Mouse (Mus musculus): ENCODE data around the gene Calhm2. TPM values are rescaled to one million over a fixed set of nuclear protein-coding genes. Genes with fewer than 3 reads are reported as not detected.

Calhm2 gene
- polyA plus RNA-seq, 1 experiment from 2014 or later, result 5.2 TPM

DNA sequence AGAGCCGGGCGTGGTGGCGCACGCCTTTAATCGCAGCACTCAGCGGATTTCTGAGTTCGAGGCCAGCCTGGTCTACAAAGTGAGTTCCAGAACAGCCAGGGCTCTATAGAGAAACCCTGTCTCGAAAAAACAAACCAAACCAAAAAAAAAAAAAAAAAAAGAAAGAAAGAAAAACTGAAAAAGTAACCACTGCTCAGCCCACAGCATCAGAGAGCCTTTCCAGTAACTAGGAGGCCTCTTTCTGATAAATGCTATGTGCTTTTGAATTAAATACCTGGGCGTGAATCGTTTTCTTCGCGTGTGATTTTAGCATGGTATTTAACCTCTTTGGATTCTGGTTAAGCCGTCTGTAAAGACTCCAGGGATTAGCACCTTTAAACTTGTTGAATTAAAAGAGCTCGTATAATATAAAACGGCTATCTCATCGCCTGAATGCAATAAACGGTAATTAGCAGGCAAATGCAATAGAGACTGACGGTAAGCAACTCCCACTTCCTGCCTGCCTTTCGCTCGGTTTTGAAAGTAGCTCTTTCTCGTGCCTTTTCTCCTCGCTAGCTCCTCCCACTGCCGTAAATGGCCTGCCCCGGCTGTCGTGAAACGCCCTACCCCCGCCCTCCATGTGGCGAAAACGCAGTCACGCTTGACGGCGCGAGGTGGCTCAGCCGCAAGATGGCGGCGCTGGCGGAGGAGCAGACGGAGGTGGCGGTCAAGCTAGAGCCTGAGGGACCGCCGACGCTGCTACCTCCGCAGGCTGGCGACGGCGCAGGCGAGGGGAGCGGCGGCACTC lies 70.8 kb downstream of the Calhm2 start, which contains the start of gene Taf5:
Gene Taf5 (plus strand): TSS at position 651 of the 787 bp plus-strand sequence.
- Histone ChIP-seq H3K36me3 (peaks cover 22% of the 10 kb centered on the region), H3K27ac (replicated peaks) (peak within 1 kb of the TSS; percentile 90), H3K4me3 (peak within 1 kb of the TSS; percentile 96), H3K9ac (peak within 1 kb of the TSS; percentile 97), H3K4me2 (peak within 1 kb of the TSS; percentile 88), H3K4me1 (peaks cover 17% of the 10 kb centered on the region), H3K9me3 (no peaks in the 10 kb centered on the region), H3K27me3 (replicated peaks) (no peaks in the 10 kb centered on the region)
- ATAC-seq (ENCODE audit: extremely low read depth, insufficient number of reproducible peaks, low FRiP score, low TSS enrichment), result peak; percentile 69; the same call in 1 of the 2 replicates
- WGBS, result 10% methylated on average over 49 of the region's 49 CpGs

DNA sequence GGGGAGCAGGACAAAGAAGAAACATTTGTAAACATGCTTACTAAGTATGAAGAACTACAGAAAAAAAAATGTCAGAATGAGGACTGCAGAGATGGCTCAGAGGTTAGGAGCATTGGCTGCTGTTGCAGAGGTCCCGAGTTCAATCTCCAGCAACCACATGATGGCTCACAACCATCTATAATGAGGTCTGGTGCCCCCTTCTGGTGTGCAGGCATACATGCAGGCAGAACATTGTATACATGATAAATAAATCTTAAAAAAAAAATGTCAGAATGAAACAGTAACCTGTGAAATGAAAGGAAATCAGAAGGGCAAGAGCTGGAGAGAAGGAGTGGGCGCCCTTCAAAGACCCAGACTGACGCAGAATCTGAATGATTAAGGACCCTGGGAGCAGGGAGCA lies 72.2 kb downstream of the Calhm2 start:
- Histone ChIP-seq H3K27ac (replicated peaks) (no peak overlapping the region), H3K27me3 (replicated peaks) (no peaks in the 10 kb centered on the region), H3K9me3 (no peaks in the 10 kb centered on the region), H3K4me2 (no peak overlapping the region), H3K36me3 (peaks cover 7% of the 10 kb centered on the region), H3K4me3 (no peak overlapping the region), H3K9ac (no peak overlapping the region), H3K4me1 (peaks cover 17% of the 10 kb centered on the region)
- no peak for ATAC-seq (ENCODE audit: extremely low read depth, insufficient number of reproducible peaks, low FRiP score, low TSS enrichment)
- WGBS, result 81% methylated on average over 3 of the region's 3 CpGs

DNA sequence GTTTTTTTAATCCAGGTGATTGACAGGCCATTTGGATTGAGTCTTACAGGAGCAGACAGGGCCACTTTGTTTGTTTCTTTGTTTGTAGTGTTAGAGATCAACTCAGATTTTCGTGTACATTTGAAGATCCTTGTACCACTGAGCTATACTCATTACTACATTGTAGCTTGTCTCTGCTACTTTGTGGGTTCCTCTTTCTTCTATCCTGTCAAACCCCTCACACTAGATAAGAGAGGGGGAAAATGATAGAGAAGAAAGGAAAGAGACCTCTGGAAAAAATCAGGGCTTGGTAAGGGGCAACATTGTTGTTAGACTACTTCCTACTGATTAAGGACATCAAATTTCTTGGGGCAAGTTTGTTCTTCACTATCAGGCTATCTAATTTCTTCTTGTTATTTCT lies 80.4 kb downstream of the Calhm2 start:
- H3K9me3 ChIP-seq, result no peaks in the 10 kb centered on the region
- H3K4me3 ChIP-seq, result no peak overlapping the region
- no peak overlapping the region for H3K9ac ChIP-seq
- H3K36me3 ChIP-seq, result no peaks in the 10 kb centered on the region
- no peak for ATAC-seq (ENCODE audit: extremely low read depth, insufficient number of reproducible peaks, low FRiP score, low TSS enrichment)
- H3K4me2 ChIP-seq, result no peak overlapping the region
- WGBS, result 67% methylated on average over 1 of the region's 1 CpGs
- no peak overlapping the region for H3K27ac ChIP-seq (replicated peaks)
- H3K4me1 ChIP-seq, result no peaks in the 10 kb centered on the region
- H3K27me3 ChIP-seq (replicated peaks), result no peaks in the 10 kb centered on the region

Other genes with a start within 250 kb of the Calhm2 start
- gene Ina, start 123.6 kb downstream of the Calhm2 start, polyA plus RNA-seq (2015; fragmentation: Nextera tagmentation; extraction: Ambion mirVana), result 0.52 and 0.74 TPM in 2 replicates
- 102 and 124 TPM in 2 replicates for gene Nt5c2, start 123.1 kb downstream of the Calhm2 start, polyA plus RNA-seq (2015; fragmentation: Nextera tagmentation; extraction: Ambion mirVana)
- 10.2 and 10.3 TPM in 2 replicates for gene Pcgf6, start 87.4 kb downstream of the Calhm2 start, polyA plus RNA-seq (2015; fragmentation: Nextera tagmentation; extraction: Ambion mirVana)
- 3.3 TPM in 2 replicates for gene Taf5, start 70.5 kb downstream of the Calhm2 start, polyA plus RNA-seq (2015; fragmentation: Nextera tagmentation; extraction: Ambion mirVana)
- gene Usmg5, start 47.6 kb downstream of the Calhm2 start, polyA plus RNA-seq (2015; fragmentation: Nextera tagmentation; extraction: Ambion mirVana), result 2,381 and 2,562 TPM in 2 replicates
- gene Pdcd11, start 47.5 kb downstream of the Calhm2 start, polyA plus RNA-seq (2015; fragmentation: Nextera tagmentation; extraction: Ambion mirVana), result 5.3 and 5.4 TPM in 2 replicates
- not detected in 2 replicates for gene Calhm1, start 6.0 kb upstream of the Calhm2 start, polyA plus RNA-seq (2015; fragmentation: Nextera tagmentation; extraction: Ambion mirVana)
- not detected in 2 replicates for gene Calhm3, start 19.5 kb upstream of the Calhm2 start, polyA plus RNA-seq (2015; fragmentation: Nextera tagmentation; extraction: Ambion mirVana)
- 1.8 and 2.1 TPM in 2 replicates for gene Neurl1a, start 40.5 kb upstream of the Calhm2 start, polyA plus RNA-seq (2015; fragmentation: Nextera tagmentation; extraction: Ambion mirVana)